Mouse (Mus musculus): ENCODE data around the gene Pheta2. TPM values are rescaled to one million over a fixed set of nuclear protein-coding genes. Genes with fewer than 3 reads are reported as not detected.

Pheta2 gene
- polyA plus RNA-seq, 1 experiment = not detected

GRCm38 (mm10) chr15:82347852-82348251, 9.1 kb downstream of the Pheta2 start:
- H3K4me1 ChIP-seq (ENCODE audit: control insufficient read depth, insufficient read depth, low read length) = peaks cover 21% of the 10 kb centered on the region
- WGBS = 91% methylated on average over 12 of the region's 12 CpGs
- no peak for TF ChIP-seq CTCF (IDR thresholded peaks at IDR 0.05; ENCODE audit: insufficient read depth, low read depth, low read length)
- no peak for TF ChIP-seq POLR2A (IDR thresholded peaks at IDR 0.05; ENCODE audit: insufficient read depth, low read depth, low read length)
- no peak overlapping the region for H3K4me3 ChIP-seq (ENCODE audit: insufficient read depth, low read depth, low read length)
- H3K27ac ChIP-seq (ENCODE audit: insufficient read depth, low read depth, low read length) = no peak overlapping the region

- TF ChIP-seq CTCF (IDR thresholded peaks at IDR 0.05; ENCODE audit: insufficient read depth, low read depth, low read length) (no peak), POLR2A (IDR thresholded peaks at IDR 0.05; ENCODE audit: insufficient read depth, low read depth, low read length) (no peak)
- WGBS = 76% methylated on average over 8 of the region's 8 CpGs
These were observed 9.7 kb downstream of the Pheta2 start for GRCm38 (mm10) chr15:82348258-82348998.

GRCm38 (mm10) chr15:82348999-82349341, 10.2 kb downstream of the Pheta2 start:
- H3K4me1 ChIP-seq (ENCODE audit: control insufficient read depth, insufficient read depth, low read length) = peaks cover 21% of the 10 kb centered on the region
- no peak overlapping the region for H3K4me3 ChIP-seq (ENCODE audit: insufficient read depth, low read depth, low read length)
- H3K27ac ChIP-seq (ENCODE audit: insufficient read depth, low read depth, low read length) = no peak overlapping the region
- 56% methylated on average over 2 of the region's 2 CpGs for WGBS
- no peak for TF ChIP-seq CTCF (IDR thresholded peaks at IDR 0.05; ENCODE audit: insufficient read depth, low read depth, low read length)
- no peak for TF ChIP-seq POLR2A (IDR thresholded peaks at IDR 0.05; ENCODE audit: insufficient read depth, low read depth, low read length)

More at GRCm38 (mm10) chr15:82348258-82348998, 9.7 kb downstream of the Pheta2 start:
- H3K4me3 ChIP-seq (ENCODE audit: insufficient read depth, low read depth, low read length) = no peak overlapping the region
- H3K27ac ChIP-seq (ENCODE audit: insufficient read depth, low read depth, low read length) = no peak overlapping the region
- peaks cover 21% of the 10 kb centered on the region for H3K4me1 ChIP-seq (ENCODE audit: control insufficient read depth, insufficient read depth, low read length)

- Histone ChIP-seq H3K27ac (ENCODE audit: insufficient read depth, low read depth, low read length) (no peak overlapping the region), H3K4me3 (ENCODE audit: insufficient read depth, low read depth, low read length) (no peak overlapping the region), H3K4me1 (ENCODE audit: control insufficient read depth, insufficient read depth, low read length) (peaks cover 27% of the 10 kb centered on the region)
- WGBS = 84% methylated on average over 4 of the region's 4 CpGs
- TF ChIP-seq POLR2A (IDR thresholded peaks at IDR 0.05; ENCODE audit: insufficient read depth, low read depth, low read length) = no peak
- TF ChIP-seq CTCF (IDR thresholded peaks at IDR 0.05; ENCODE audit: insufficient read depth, low read depth, low read length) = no peak
These were observed 11.6 kb downstream of the Pheta2 start for GRCm38 (mm10) chr15:82350349-82350748.

- H3K27ac ChIP-seq (ENCODE audit: insufficient read depth, low read depth, low read length) = no peak overlapping the region
- 38% methylated on average over 3 of the region's 3 CpGs for WGBS
- peaks cover 27% of the 10 kb centered on the region for H3K4me1 ChIP-seq (ENCODE audit: control insufficient read depth, insufficient read depth, low read length)
- TF ChIP-seq CTCF (IDR thresholded peaks at IDR 0.05; ENCODE audit: insufficient read depth, low read depth, low read length) (no peak), POLR2A (IDR thresholded peaks at IDR 0.05; ENCODE audit: insufficient read depth, low read depth, low read length) (no peak)
- no peak overlapping the region for H3K4me3 ChIP-seq (ENCODE audit: insufficient read depth, low read depth, low read length)
These were observed 12.7 kb downstream of the Pheta2 start for GRCm38 (mm10) chr15:82351480-82351879.

- peak overlapping the region; percentile 92 for H3K27ac ChIP-seq (ENCODE audit: insufficient read depth, low read depth, low read length)
- H3K4me3 ChIP-seq (ENCODE audit: insufficient read depth, low read depth, low read length) = peak overlapping the region; percentile 94
- no peak for TF ChIP-seq CTCF (IDR thresholded peaks at IDR 0.05; ENCODE audit: insufficient read depth, low read depth, low read length)
- TF ChIP-seq POLR2A (IDR thresholded peaks at IDR 0.05; ENCODE audit: insufficient read depth, low read depth, low read length) = no peak
- WGBS = 14% methylated on average over 14 of the region's 14 CpGs
- H3K4me1 ChIP-seq (ENCODE audit: control insufficient read depth, insufficient read depth, low read length) = peaks cover 16% of the 10 kb centered on the region
These were observed 14.5 kb downstream of the Pheta2 start for GRCm38 (mm10) chr15:82353078-82353744.

- under 1% methylated on average over 23 of the region's 23 CpGs for WGBS
- no peak for TF ChIP-seq POLR2A (IDR thresholded peaks at IDR 0.05; ENCODE audit: insufficient read depth, low read depth, low read length)
- TF ChIP-seq CTCF (IDR thresholded peaks at IDR 0.05; ENCODE audit: insufficient read depth, low read depth, low read length) = no peak
- Histone ChIP-seq H3K27ac (ENCODE audit: insufficient read depth, low read depth, low read length) (peak overlapping the region; percentile 92), H3K4me1 (ENCODE audit: control insufficient read depth, insufficient read depth, low read length) (peaks cover 13% of the 10 kb centered on the region), H3K4me3 (ENCODE audit: insufficient read depth, low read depth, low read length) (peak overlapping the region; percentile 94)
These were observed 15.0 kb downstream of the Pheta2 start for GRCm38 (mm10) chr15:82353745-82354113.

- TF ChIP-seq CTCF (IDR thresholded peaks at IDR 0.05; ENCODE audit: insufficient read depth, low read depth, low read length) (peak; percentile 86), POLR2A (IDR thresholded peaks at IDR 0.05; ENCODE audit: insufficient read depth, low read depth, low read length) (peak; percentile 97)
- peak within 1 kb of the TSS; percentile 94 for H3K4me3 ChIP-seq (ENCODE audit: insufficient read depth, low read depth, low read length)
- H3K27ac ChIP-seq (ENCODE audit: insufficient read depth, low read depth, low read length) = peak within 1 kb of the TSS; percentile 92
- WGBS = 2% methylated on average over 57 of the region's 57 CpGs
- H3K4me1 ChIP-seq (ENCODE audit: control insufficient read depth, insufficient read depth, low read length) = peaks cover 12% of the 10 kb centered on the region
These were observed 15.6 kb downstream of the Pheta2 start, which contains the start of gene Ndufa6 for GRCm38 (mm10) chr15:82354126-82354945. TSS of gene Ndufa6 (minus strand) at chr15:82354322.
